Comparison of ENCODE assay signal across 19 mouse cellular contexts in the genomic region with DNA sequence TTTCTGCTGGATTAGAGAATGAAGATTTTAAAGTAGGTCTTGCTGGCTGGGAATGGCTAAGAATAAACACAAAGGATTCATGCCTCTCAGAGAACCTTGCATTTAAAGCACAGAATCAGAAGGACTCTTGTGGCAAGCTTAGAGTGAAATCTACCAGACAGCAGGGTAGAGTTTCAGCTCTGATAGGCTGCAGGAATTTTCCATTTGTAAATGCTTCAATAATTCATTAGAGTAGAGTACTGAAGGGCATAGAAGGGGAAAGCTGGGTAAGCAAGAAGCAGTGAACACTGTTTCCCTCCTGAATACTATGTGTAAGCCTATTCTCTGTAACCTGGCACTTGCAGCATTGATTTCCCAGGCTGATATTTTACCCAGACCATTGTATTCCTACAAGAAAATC. TPM values are rescaled to one million over a fixed set of nuclear protein-coding genes. Genes with fewer than 3 reads are reported as not detected.
DNase-seq lines count a peak whose midpoint lies in the region; ATAC-seq and TF ChIP-seq lines count a peak whose summit lies in the region.
"Had no signal": no experiment of that assay in that cellular context is flagged by ENCODE, and none has a peak within 500 bp of the region (broad histone marks: within the 10 kb centered on the region; RNA-seq: fewer than 3 reads in every experiment).

No protein-coding gene starts in this region.

- no peak overlapping the region for H3K4me3 ChIP-seq in kidney, adult 2 months (ENCODE audit: insufficient read depth, low read depth, low read length)
- no peak overlapping the region for H3K4me3 ChIP-seq in midbrain, embryonic 13.5 days (replicated peaks)
- no peak overlapping the region for H3K4me3 ChIP-seq in midbrain, embryonic 10.5 days
- H3K4me3 ChIP-seq: embryonic facial prominence, embryonic 13.5 days; forebrain, embryonic 13.5 days; gastrocnemius, adult 2 months; heart, embryonic 12.5 days; hindbrain, embryonic 12.5 days had no signal

- peak; percentile 61 for DNase-seq in kidney, adult 2 months
- no peak for DNase-seq in kidney, postnatal 4 days
- DNase-seq in midbrain, embryonic 10.5 days (ENCODE audit: low spot score), result no peak
- peak; percentile 43 for DNase-seq in brain, adult 2 months (ENCODE audit: low read depth, low spot score)
- DNase-seq in layer of hippocampus, adult 9-11 months, result no peak
- DNase-seq: adrenal gland, adult 8-10 months; adrenal gland, postnatal 36 days; cerebellum, adult 11-12 months; cerebellum, adult 9-11 months; cerebellum, postnatal 36 days; gastrocnemius, adult 2 months; gastrocnemius, postnatal 25 days; heart, postnatal 4 days had no signal

- no peak for TF ChIP-seq POLR2A in kidney, adult 2 months (IDR thresholded peaks at IDR 0.05; ENCODE audit: low read depth, low read length)

- no peak overlapping the region for H3K4me2 ChIP-seq in midbrain, embryonic 13.5 days (replicated peaks)
- H3K4me2 ChIP-seq: embryonic facial prominence, embryonic 13.5 days; forebrain, embryonic 13.5 days; heart, embryonic 12.5 days; hindbrain, embryonic 12.5 days had no signal

- no peak for ATAC-seq in midbrain, embryonic 13.5 days
- ATAC-seq: forebrain, embryonic 13.5 days; hindbrain, embryonic 16.5 days had no signal

- peak overlapping the region; percentile 56 for H3K27ac ChIP-seq in kidney, adult 2 months (ENCODE audit: insufficient read depth, low read depth, low read length)
- H3K27ac ChIP-seq in midbrain, embryonic 13.5 days, result 0 out of 2 replicates have a peak overlapping the region, but pooled peaks have one; percentile 21
- no peak overlapping the region for H3K27ac ChIP-seq in midbrain, embryonic 10.5 days (replicated peaks)
- H3K27ac ChIP-seq: embryonic facial prominence, embryonic 13.5 days; forebrain, embryonic 13.5 days; gastrocnemius, adult 2 months; hindbrain, embryonic 12.5 days had no signal

- H3K9me3 ChIP-seq in midbrain, embryonic 13.5 days, result no peaks in the 10 kb centered on the region
- no peaks in the 10 kb centered on the region for H3K9me3 ChIP-seq in midbrain, embryonic 10.5 days (replicated peaks)
- H3K9me3 ChIP-seq: embryonic facial prominence, embryonic 13.5 days; forebrain, embryonic 13.5 days; hindbrain, embryonic 12.5 days had no signal

- peaks cover 6% of the 10 kb centered on the region; the same call in 1 of the 2 replicates for H3K4me1 ChIP-seq in kidney, adult 2 months (ENCODE audit: control insufficient read depth, insufficient read depth, low read length)
- peaks cover 5% of the 10 kb centered on the region for H3K4me1 ChIP-seq in midbrain, embryonic 13.5 days (replicated peaks)
- peaks cover 10% of the 10 kb centered on the region for H3K4me1 ChIP-seq in midbrain, embryonic 10.5 days

- TF ChIP-seq CTCF in kidney, adult 2 months (conservative IDR thresholded peaks at IDR 0.05; ENCODE audit: insufficient read depth, insufficient read length, low read depth, low read length), result no peak

- H3K9ac ChIP-seq in midbrain, embryonic 13.5 days (replicated peaks), result no peak overlapping the region
- H3K9ac ChIP-seq: embryonic facial prominence, embryonic 13.5 days; forebrain, embryonic 13.5 days; heart, embryonic 12.5 days; hindbrain, embryonic 12.5 days had no signal

- H3K36me3 ChIP-seq in kidney, adult 2 months (ENCODE audit: control insufficient read depth, insufficient read depth, low read length), result no peaks in the 10 kb centered on the region
- no peaks in the 10 kb centered on the region for H3K36me3 ChIP-seq in midbrain, embryonic 13.5 days
- H3K36me3 ChIP-seq in midbrain, embryonic 10.5 days, result no peaks in the 10 kb centered on the region
- H3K36me3 ChIP-seq: embryonic facial prominence, embryonic 13.5 days; heart, embryonic 12.5 days; hindbrain, embryonic 12.5 days had no signal

- H3K27me3 ChIP-seq in kidney, adult 2 months (replicated peaks; ENCODE audit: control insufficient read depth, insufficient read depth, low read length), result no peaks in the 10 kb centered on the region
- H3K27me3 ChIP-seq in midbrain, embryonic 13.5 days, result peaks cover 3% of the 10 kb centered on the region; the same call in 1 of the 2 replicates
- H3K27me3 ChIP-seq in midbrain, embryonic 10.5 days (ENCODE audit: low read depth, poor library complexity, severe bottlenecking), result no peaks in the 10 kb centered on the region
- H3K27me3 ChIP-seq: embryonic facial prominence, embryonic 13.5 days; forebrain, embryonic 13.5 days; heart, embryonic 12.5 days; hindbrain, embryonic 12.5 days had no signal

RNA-seq across cellular contexts. Expression of gene Tsen15, which starts 2.8 kb away (rescaled TPM):
- 14.6 and 18.8 TPM in 2 replicates for polyA plus RNA-seq in kidney, adult 2 months (2012; rRNA removed)
- polyA plus RNA-seq in midbrain, embryonic 13.5 days (2015; fragmentation: Nextera tagmentation; extraction: Ambion mirVana), result 31.9 and 34.5 TPM in 2 replicates
- polyA plus RNA-seq in midbrain, embryonic 10.5 days (2016; fragmentation: Nextera tagmentation; extraction: Ambion mirVana), result 54.4 and 69.8 TPM in 2 replicates

RNA-seq across cellular contexts. Expression of gene Colgalt2, which starts 10.4 kb away (rescaled TPM):
- 7.5 and 7.6 TPM in 2 replicates for polyA plus RNA-seq in kidney, adult 2 months (2012; rRNA removed)
- polyA plus RNA-seq in midbrain, embryonic 13.5 days (2015; fragmentation: Nextera tagmentation; extraction: Ambion mirVana), result 2.2 and 2.3 TPM in 2 replicates
- polyA plus RNA-seq in midbrain, embryonic 10.5 days (2016; fragmentation: Nextera tagmentation; extraction: Ambion mirVana), result 1.7 and 1.8 TPM in 2 replicates

Comparison
In these comparisons a context has a peak if more than half of its experiments do, and no peak if none do; other contexts are left out.
1. DNase-seq: peak in kidney, adult 2 months (single experiment) and brain, adult 2 months (single experiment); none in kidney, postnatal 4 days (0 of 2), midbrain, embryonic 10.5 days (single experiment) and layer of hippocampus, adult 9-11 months (single experiment).